Mouse (Mus musculus) hindbrain, embryonic 13.5 days (tissue): Measurements from ENCODE around the gene Rnf217. TPM values are rescaled to one million over a fixed set of nuclear protein-coding genes. Genes with fewer than 3 reads are reported as not detected.

ENCODE experiments used
- ATAC-seq: fragments of 200-750 bp; cut with Nextera tagmentation; 2 replicates; pipeline ENCODE4 v1.8.0; 2017; ENCODE audit warnings: moderate TSS enrichment; ENCODE audit not compliant: low FRiP score
- H3K27ac ChIP-seq: fragments of 300-500 bp; sonication (generic); 2 replicates; pipeline ENCODE4 v1.5.1; 2015; ENCODE audit warnings: inconsistent platforms, mild to moderate bottlenecking, moderate library complexity
- H3K27me3 ChIP-seq: fragments of 300-500 bp; sonication (generic); 2 replicates; pipeline ENCODE4 v1.6.1; 2015; ENCODE audit warnings: mild to moderate bottlenecking, inconsistent platforms
- H3K36me3 ChIP-seq: fragments of 300-500 bp; sonication (generic); 2 replicates; pipeline ENCODE4 v1.6.1; 2015; ENCODE audit warnings: mild to moderate bottlenecking, inconsistent platforms
- H3K4me1 ChIP-seq: fragments of 300-500 bp; sonication (generic); replicated peaks from 2 replicates; pipeline ENCODE4 v1.6.1; 2015; ENCODE audit warnings: inconsistent platforms
- H3K4me2 ChIP-seq: fragments of 300-500 bp; sonication (generic); 2 replicates; pipeline ENCODE4 v1.6.1; 2015; ENCODE audit warnings: inconsistent platforms, mild to moderate bottlenecking, moderate library complexity
- H3K4me3 ChIP-seq: fragments of 300-500 bp; sonication (generic); 2 replicates; pipeline ENCODE4 v1.5.1; 2015; ENCODE audit warnings: mild to moderate bottlenecking, inconsistent platforms
- H3K9ac ChIP-seq: fragments of 300-500 bp; sonication (generic); 2 replicates; pipeline ENCODE4 v1.6.1; 2015; ENCODE audit warnings: mild to moderate bottlenecking, inconsistent platforms
- H3K9me3 ChIP-seq: fragments of 300-500 bp; sonication (generic); 2 replicates; pipeline ENCODE4 v1.6.1; 2016; ENCODE audit warnings: inconsistent platforms
- WGBS: fragments of 180-500 bp; shearing (Covaris S2); methylation state at CpG from one replicate; pipeline ENCODE4 v1.1.7; 2015; 5-methylcytosine and 5-hydroxymethylcytosine counted together
- polyA plus RNA-seq: library from polyadenylated mRNA; unstranded; fragments of >200 nt; fragmentation: Nextera tagmentation; extraction: Ambion mirVana; gene quantifications from 2 replicates; pipeline ENCODE4 v1.2.1, GENCODE M21; 2015

Rnf217 gene
- polyA plus RNA-seq, 1 experiment from 2014 or later = 1.5 TPM

DNA sequence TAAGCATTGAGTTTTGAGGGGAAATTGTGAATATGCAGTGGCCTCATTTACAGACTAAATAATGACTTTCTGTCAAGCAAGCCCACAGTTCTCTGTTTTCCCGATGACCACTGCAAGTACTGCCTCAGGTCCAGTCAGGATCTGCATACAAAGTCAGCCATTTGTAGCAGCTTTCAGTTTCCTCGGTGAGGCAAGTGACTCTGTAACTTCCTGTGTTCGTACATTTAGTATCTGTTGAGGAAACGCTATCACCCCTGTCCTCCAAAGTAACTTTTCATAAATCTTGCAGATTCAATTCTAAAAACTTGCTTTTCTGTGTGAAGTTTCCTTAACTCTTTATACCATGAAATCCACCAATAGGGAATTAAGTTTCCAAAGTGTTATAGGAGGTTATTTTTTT lies 143.6 kb downstream of the Rnf217 start:
- no peak overlapping the region for H3K27ac ChIP-seq
- H3K4me2 ChIP-seq = no peak overlapping the region
- 81% methylated on average over 4 of the region's 4 CpGs for WGBS
- H3K27me3 ChIP-seq = no peaks in the 10 kb centered on the region
- H3K4me1 ChIP-seq = no peaks in the 10 kb centered on the region
- H3K36me3 ChIP-seq = no peaks in the 10 kb centered on the region
- no peak overlapping the region for H3K9ac ChIP-seq
- no peaks in the 10 kb centered on the region for H3K9me3 ChIP-seq
- no peak for ATAC-seq
- no peak overlapping the region for H3K4me3 ChIP-seq

GRCm38 (mm10) chr10:31463044-31463443 lies 145.9 kb downstream of the Rnf217 start:
- WGBS = 96% methylated on average over 2 of the region's 2 CpGs
- H3K27me3 ChIP-seq = no peaks in the 10 kb centered on the region
- H3K4me2 ChIP-seq = no peak overlapping the region
- H3K27ac ChIP-seq = no peak overlapping the region
- no peak overlapping the region for H3K9ac ChIP-seq
- no peaks in the 10 kb centered on the region for H3K4me1 ChIP-seq
- H3K36me3 ChIP-seq = no peaks in the 10 kb centered on the region
- H3K4me3 ChIP-seq = no peak overlapping the region
- no peak for ATAC-seq
- no peaks in the 10 kb centered on the region for H3K9me3 ChIP-seq

GRCm38 (mm10) chr10:31456806-31457205 lies 152.2 kb downstream of the Rnf217 start:
- no peak for ATAC-seq
- WGBS = 41% methylated on average over 1 of the region's 1 CpGs
- Histone ChIP-seq H3K27ac (no peak overlapping the region), H3K27me3 (no peaks in the 10 kb centered on the region), H3K4me1 (no peaks in the 10 kb centered on the region), H3K9me3 (no peaks in the 10 kb centered on the region), H3K4me2 (no peak overlapping the region), H3K4me3 (no peak overlapping the region), H3K9ac (no peak overlapping the region), H3K36me3 (no peaks in the 10 kb centered on the region)

DNA sequence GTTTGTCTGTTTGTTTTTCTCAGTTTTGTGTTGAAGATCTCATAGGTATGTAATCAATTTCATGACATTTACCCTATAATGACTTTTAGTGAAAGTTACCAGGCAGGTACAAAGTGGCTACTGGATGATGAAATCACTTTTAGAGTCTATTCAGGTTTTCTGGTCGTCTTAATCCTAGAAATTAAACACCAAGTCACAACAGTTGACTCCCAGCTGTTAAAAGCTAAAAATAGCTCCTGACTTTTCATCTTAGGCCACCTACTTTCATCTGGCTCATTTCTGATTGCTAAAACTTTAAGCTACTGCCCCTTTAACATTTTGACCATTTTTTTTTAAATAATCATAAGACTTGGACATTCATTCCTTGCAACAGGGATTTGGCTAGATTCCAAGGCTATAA lies 161.9 kb downstream of the Rnf217 start:
- H3K9ac ChIP-seq = no peak overlapping the region
- ATAC-seq = no peak
- H3K27ac ChIP-seq = no peak overlapping the region
- H3K36me3 ChIP-seq = no peaks in the 10 kb centered on the region
- H3K27me3 ChIP-seq = no peaks in the 10 kb centered on the region
- no peak overlapping the region for H3K4me2 ChIP-seq
- no peaks in the 10 kb centered on the region for H3K9me3 ChIP-seq
- 65% methylated on average over 1 of the region's 1 CpGs for WGBS
- H3K4me3 ChIP-seq = no peak overlapping the region
- 0 out of 2 replicates have a peak, but pooled peaks cover 3% of the 10 kb centered on the region for H3K4me1 ChIP-seq

DNA sequence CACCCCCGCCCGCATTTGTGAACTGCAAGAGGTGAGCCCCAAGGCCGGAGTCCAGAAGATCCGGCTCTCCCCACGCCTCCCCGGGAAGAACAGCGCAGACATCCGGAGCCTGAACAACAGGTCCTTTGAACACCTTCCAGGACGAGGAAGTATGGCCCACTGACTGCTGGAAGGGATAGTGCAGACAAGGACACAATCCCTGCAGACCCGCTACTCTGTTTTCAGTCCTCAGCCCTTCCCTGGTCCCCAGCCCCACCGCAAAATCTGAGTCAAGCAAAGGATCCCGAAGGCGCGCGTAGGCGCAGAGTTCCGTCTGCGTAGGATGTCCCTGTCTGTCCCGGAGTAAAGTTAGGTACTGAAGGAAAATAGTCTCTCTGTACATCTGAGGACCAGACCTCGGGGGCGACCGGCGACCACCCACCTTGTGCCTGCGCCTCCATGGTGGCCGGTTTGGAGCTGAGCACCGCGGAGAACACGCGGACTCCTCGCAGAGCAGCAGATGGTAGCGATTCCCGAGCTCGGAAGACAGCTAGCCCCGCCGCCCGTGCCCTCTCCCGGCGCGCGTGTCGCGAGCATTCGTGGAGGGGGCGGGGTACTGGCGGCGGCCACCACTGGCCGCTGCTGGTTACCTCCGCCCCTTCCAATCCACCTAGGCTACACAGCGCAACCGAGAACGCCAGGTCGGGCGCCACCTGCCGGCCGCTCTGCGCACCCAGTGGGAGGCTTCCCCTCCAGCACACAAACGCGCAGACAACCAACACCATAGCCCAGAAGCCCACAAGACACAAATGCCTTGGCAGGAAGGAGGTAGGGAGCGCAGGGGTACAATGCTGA lies 163.5 kb downstream of the Rnf217 start, which contains the start of gene Tpd52l1:
Tpd52l1 (minus strand) TSS at position 668 of the 834 bp plus-strand sequence.
- peak within 1 kb of the TSS; percentile 61 for H3K4me3 ChIP-seq
- peak; percentile 99 for ATAC-seq
- no peaks in the 10 kb centered on the region for H3K9me3 ChIP-seq
- 0 out of 2 replicates have a peak, but pooled peaks cover 3% of the 10 kb centered on the region for H3K4me1 ChIP-seq
- no peak within 1 kb of the TSS for H3K27ac ChIP-seq
- H3K4me2 ChIP-seq = peak within 1 kb of the TSS; percentile 77
- no peaks in the 10 kb centered on the region for H3K27me3 ChIP-seq
- WGBS = 1% methylated on average over 59 of the region's 59 CpGs
- H3K36me3 ChIP-seq = no peaks in the 10 kb centered on the region
- H3K9ac ChIP-seq = peak within 1 kb of the TSS; percentile 70

DNA sequence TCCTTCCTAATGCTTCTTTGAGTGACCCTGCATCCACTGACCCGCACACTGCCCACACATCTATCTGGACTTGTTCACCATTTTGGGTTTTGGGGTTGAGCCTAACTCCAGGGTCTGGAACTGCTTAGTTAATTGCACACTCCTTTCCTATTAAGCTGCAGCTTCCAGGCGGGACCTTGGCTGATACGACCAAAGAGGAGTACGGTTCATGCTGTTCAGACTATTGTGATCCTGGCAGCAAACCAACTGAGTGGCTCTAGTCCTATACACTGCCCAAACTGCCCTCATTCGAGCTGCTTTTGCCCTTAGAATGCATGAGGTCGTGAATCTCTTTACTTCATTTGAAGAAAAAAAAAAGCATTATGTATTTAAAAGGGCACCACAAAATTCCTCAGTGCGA lies 164.8 kb downstream of the Rnf217 start:
- WGBS = 70% methylated on average over 7 of the region's 7 CpGs
- H3K27me3 ChIP-seq = no peaks in the 10 kb centered on the region
- no peak overlapping the region for H3K4me3 ChIP-seq

More for the DNA sequence above, 164.8 kb downstream of the Rnf217 start:
- no peaks in the 10 kb centered on the region for H3K9me3 ChIP-seq
- no peak overlapping the region for H3K27ac ChIP-seq
- no peak overlapping the region for H3K4me2 ChIP-seq
- no peaks in the 10 kb centered on the region for H3K36me3 ChIP-seq
- no peak overlapping the region for H3K9ac ChIP-seq
- no peak for ATAC-seq
- H3K4me1 ChIP-seq = 0 out of 2 replicates have a peak, but pooled peaks cover 3% of the 10 kb centered on the region

Other genes starting within 250 kb of the Rnf217 start
- gene Tpd52l1, start 163.2 kb downstream of the Rnf217 start, polyA plus RNA-seq = 28.4 and 33.9 TPM in 2 replicates